Mouse (Mus musculus): ENCODE results near the gene Tsc1. TPM values are rescaled to one million over a fixed set of nuclear protein-coding genes. Genes with fewer than 3 reads are reported as not detected.

Tsc1 gene
- total and polyA plus RNA-seq, 3 experiments: 8.0 to 16.4 TPM; not detected in 1

- Histone ChIP-seq H3K4me3 (ENCODE audit: control insufficient read depth in 1 of 2, insufficient read depth in 1 of 2, low read depth in 2 of 2, low read length in 2 of 2) (no peak overlapping the region), H3K4me1 (ENCODE audit: control insufficient read depth in 1 of 2, insufficient read depth in 2 of 2, low read length in 2 of 2) (no peaks in the 10 kb centered on the region), H3K27ac (ENCODE audit: control insufficient read depth, low read depth, low read length) (no peak overlapping the region), H3K9ac (ENCODE audit: control insufficient read depth, low read depth, low read length, poor library complexity, severe bottlenecking) (no peak overlapping the region), H3K79me2 (ENCODE audit: control insufficient read depth, insufficient read depth, low read length, poor library complexity) (no peaks in the 10 kb centered on the region), H3K9me3 (replicated peaks; ENCODE audit: insufficient read depth, low read length) (no peaks in the 10 kb centered on the region), H3K27me3 (ENCODE audit: control insufficient read depth in 1 of 2, insufficient read depth in 2 of 2, low read length in 2 of 2) (no peaks in the 10 kb centered on the region), H3K36me3 (ENCODE audit: control insufficient read depth in 1 of 2, insufficient read depth in 2 of 2, low read length in 2 of 2) (no peaks in the 10 kb centered on the region; a peak in 1 of 4 replicates)
- TF ChIP-seq HCFC1 (IDR thresholded peaks at IDR 0.05; ENCODE audit: low read depth, low read length) (0 out of 2 replicates have a peak, but pooled peaks have one; percentile 20), SIN3A (IDR thresholded peaks at IDR 0.05; ENCODE audit: low read length) (no peak), ZKSCAN1 (IDR thresholded peaks at IDR 0.05; ENCODE audit: low read depth, low read length) (no peak), CTCF (IDR thresholded peaks at IDR 0.05 in 2 of 3, conservative IDR thresholded peaks at IDR 0.05 in 1 of 3; ENCODE audit: control insufficient read depth in 1 of 3, insufficient read depth in 1 of 3, low read depth in 2 of 3, low read length in 3 of 3, poor library complexity in 1 of 3, severe bottlenecking in 1 of 3) (peak; percentile 77 to 81 (median 80)), RAD21 (IDR thresholded peaks at IDR 0.05; ENCODE audit: low read depth, low read length) (peak; percentile 65), NRF1 (IDR thresholded peaks at IDR 0.05; ENCODE audit: insufficient read depth, low read depth, low read length, poor library complexity, severe bottlenecking) (no peak), SMC3 (IDR thresholded peaks at IDR 0.05; ENCODE audit: low read depth, low read length) (peak; percentile 74), ZC3H11A (IDR thresholded peaks at IDR 0.05; ENCODE audit: low read depth, low read length) (peak; percentile 67)
- DNase-seq (ENCODE audit: low read depth, low spot score): peak; percentile 64
These were observed 47.4 kb downstream of the Tsc1 start for GRCm38 (mm10) chr2:28688431-28688830.

DNA sequence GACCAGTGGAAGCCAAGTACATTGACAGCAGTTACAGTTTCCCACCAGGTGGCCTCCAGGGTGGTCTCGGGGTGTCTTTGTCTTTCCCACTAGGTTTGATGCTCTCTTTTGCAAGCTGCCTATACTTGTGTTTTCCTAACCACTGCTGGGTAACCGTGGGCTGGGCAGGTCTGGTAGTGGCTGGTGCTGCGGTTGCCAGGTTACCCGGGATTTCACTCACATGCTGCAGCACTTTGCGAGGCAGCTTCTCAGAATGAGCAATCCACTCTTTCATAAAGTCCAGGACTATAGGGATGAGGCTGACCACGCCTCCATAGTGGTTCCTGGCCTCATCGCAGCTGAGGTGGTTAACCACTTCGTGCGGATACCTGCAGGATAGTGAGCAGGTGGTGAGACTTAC is 51.7 kb downstream of the Tsc1 start:
- no peaks in the 10 kb centered on the region for H3K27me3 ChIP-seq (ENCODE audit: control insufficient read depth in 1 of 2, insufficient read depth in 2 of 2, low read length in 2 of 2)
- no peaks in the 10 kb centered on the region for H3K9me3 ChIP-seq (replicated peaks; ENCODE audit: insufficient read depth, low read length)
- no peak overlapping the region for H3K9ac ChIP-seq (ENCODE audit: control insufficient read depth, low read depth, low read length, poor library complexity, severe bottlenecking)
- no peaks in the 10 kb centered on the region for H3K79me2 ChIP-seq (ENCODE audit: control insufficient read depth, insufficient read depth, low read length, poor library complexity)
- H3K4me3 ChIP-seq (ENCODE audit: control insufficient read depth in 1 of 2, insufficient read depth in 1 of 2, low read depth in 2 of 2, low read length in 2 of 2): no peak overlapping the region
- no peak for DNase-seq (ENCODE audit: low read depth, low spot score)
- no peaks in the 10 kb centered on the region; a peak in 1 of 4 replicates for H3K36me3 ChIP-seq (ENCODE audit: control insufficient read depth in 1 of 2, insufficient read depth in 2 of 2, low read length in 2 of 2)
- no peaks in the 10 kb centered on the region for H3K4me1 ChIP-seq (ENCODE audit: control insufficient read depth in 1 of 2, insufficient read depth in 2 of 2, low read length in 2 of 2)
- TF ChIP-seq BHLHE40 (IDR thresholded peaks at IDR 0.05; ENCODE audit: borderline replicate concordance, low read depth, low read length): no peak
- no peak for TF ChIP-seq HCFC1 (IDR thresholded peaks at IDR 0.05; ENCODE audit: low read depth, low read length)
- no peak for TF ChIP-seq GATA1 (IDR thresholded peaks at IDR 0.05; ENCODE audit: low read depth, low read length)
- H3K27ac ChIP-seq (ENCODE audit: control insufficient read depth, low read depth, low read length): no peak overlapping the region

DNA sequence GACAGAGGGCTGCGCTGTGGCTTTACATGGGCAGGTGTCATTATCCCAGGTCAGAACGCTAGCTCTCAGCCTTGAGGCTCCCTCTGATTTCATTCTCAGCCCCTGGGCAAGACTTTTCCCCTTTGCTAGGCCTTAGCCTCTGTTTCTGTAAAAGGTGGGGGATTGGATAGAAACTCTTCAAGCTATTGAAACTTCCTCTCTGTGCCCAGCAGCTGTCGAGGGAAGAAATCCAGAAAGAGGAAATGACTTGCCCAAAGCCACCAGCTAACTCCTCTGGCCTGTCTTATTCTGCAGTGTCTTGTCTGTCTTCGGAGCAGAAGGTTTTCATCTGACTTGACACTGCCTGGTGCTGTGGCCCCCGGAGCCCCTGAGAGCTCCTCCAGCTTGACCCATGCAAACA is 57.5 kb downstream of the Tsc1 start:
- H3K79me2 ChIP-seq (ENCODE audit: control insufficient read depth, insufficient read depth, low read length, poor library complexity): 0 out of 2 replicates have a peak, but pooled peaks cover 1% of the 10 kb centered on the region
- peaks cover 14 to 43% of the 10 kb centered on the region in 2 experiments for H3K4me1 ChIP-seq (ENCODE audit: control insufficient read depth in 1 of 2, insufficient read depth in 2 of 2, low read length in 2 of 2)
- TF ChIP-seq ETS1 (IDR thresholded peaks at IDR 0.05; ENCODE audit: low read depth, low read length) (peak; percentile 34; the same call in 1 of the 2 replicates), EP300 (IDR thresholded peaks at IDR 0.05; ENCODE audit: low read depth in 1 of 2, low read length in 2 of 2) (peak in 1 of 2 experiments; percentile 69; a peak in 2 of 4 replicates), TCF12 (IDR thresholded peaks at IDR 0.05; ENCODE audit: low read depth, low read length) (no peak), ZC3H11A (IDR thresholded peaks at IDR 0.05; ENCODE audit: low read depth, low read length) (0 out of 2 replicates have a peak, but pooled peaks have one; percentile 3), HCFC1 (IDR thresholded peaks at IDR 0.05; ENCODE audit: low read depth, low read length) (0 out of 2 replicates have a peak, but pooled peaks have one; percentile 25), NELFE (IDR thresholded peaks at IDR 0.05; ENCODE audit: low read depth, low read length) (0 out of 2 replicates have a peak, but pooled peaks have one; percentile 7), POLR2AphosphoS5 (IDR thresholded peaks at IDR 0.05; ENCODE audit: borderline replicate concordance, low read depth, low read length) (no peak)
- no peaks in the 10 kb centered on the region for H3K9me3 ChIP-seq (replicated peaks; ENCODE audit: insufficient read depth, low read length)
- peak overlapping the region; percentile 59 for H3K27ac ChIP-seq (ENCODE audit: control insufficient read depth, low read depth, low read length)
- H3K27me3 ChIP-seq (ENCODE audit: control insufficient read depth in 1 of 2, insufficient read depth in 2 of 2, low read length in 2 of 2): no peaks in the 10 kb centered on the region
- peak overlapping the region; percentile 55 for H3K9ac ChIP-seq (ENCODE audit: control insufficient read depth, low read depth, low read length, poor library complexity, severe bottlenecking)
- H3K4me3 ChIP-seq (ENCODE audit: control insufficient read depth in 1 of 2, insufficient read depth in 1 of 2, low read depth in 2 of 2, low read length in 2 of 2): no peak overlapping the region; a peak in 1 of 4 replicates
- H3K36me3 ChIP-seq (ENCODE audit: control insufficient read depth in 1 of 2, insufficient read depth in 2 of 2, low read length in 2 of 2): peaks cover 0 to 26% of the 10 kb centered on the region in 2 experiments; a peak in 2 of 4 replicates
- peak; percentile 81 for DNase-seq (ENCODE audit: low read depth, low spot score)

All from MEL (cell line).